Mouse (Mus musculus): ENCODE results near the gene Card9. TPM values are rescaled to one million over a fixed set of nuclear protein-coding genes. Genes with fewer than 3 reads are reported as not detected.

Gene Card9
- polyA plus RNA-seq, 1 experiment = 81.2 TPM

DNA sequence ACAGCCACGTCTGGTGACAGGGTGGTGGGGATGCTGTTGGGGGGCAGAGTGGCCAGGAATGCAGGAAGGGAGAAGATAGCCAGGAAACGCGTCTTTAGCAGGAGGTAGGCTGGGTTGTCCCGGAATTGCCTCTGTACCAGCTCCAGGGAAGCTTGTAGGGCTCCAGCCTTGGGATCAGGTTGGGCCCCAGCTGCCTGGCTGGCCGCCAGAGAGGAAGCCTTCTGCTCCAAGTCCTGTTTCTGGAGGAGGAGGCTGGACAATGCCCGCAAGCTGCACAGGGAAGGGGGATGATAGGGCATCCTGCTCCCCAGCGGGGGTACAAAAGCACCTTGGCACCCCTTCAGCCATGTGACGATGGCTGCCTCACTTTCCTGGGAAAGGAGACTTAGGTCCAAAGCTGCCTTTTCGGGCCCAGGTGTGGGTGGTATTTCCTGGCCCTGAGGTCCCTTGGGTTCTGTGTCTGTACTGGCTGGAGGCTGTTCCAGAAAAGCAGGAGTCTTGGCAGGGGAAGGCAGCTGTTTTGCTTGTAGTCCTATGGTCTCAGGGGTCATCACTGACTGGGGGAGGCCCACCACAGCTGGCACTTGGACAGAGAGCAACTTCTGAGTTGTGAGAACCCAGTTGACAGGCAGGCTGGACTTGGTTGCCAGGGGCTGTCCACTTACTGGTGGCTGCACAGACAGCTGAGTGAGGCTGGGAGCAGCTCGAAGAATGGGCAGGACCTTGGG is 4.2 kb upstream of the Card9 start:
- H3K4me3 ChIP-seq (replicated peaks) = no peak overlapping the region
- H3K9me3 ChIP-seq = no peaks in the 10 kb centered on the region
- no peaks in the 10 kb centered on the region for H3K27me3 ChIP-seq (replicated peaks)
- peaks cover 79% of the 10 kb centered on the region for H3K36me3 ChIP-seq (replicated peaks; ENCODE audit: low read length)
- no peak for TF ChIP-seq GATA1 (IDR thresholded peaks at IDR 0.05; ENCODE audit: borderline replicate concordance, low read length)
- no peak for TF ChIP-seq FLI1 (IDR thresholded peaks at IDR 0.05; ENCODE audit: low read length)
- H3K4me1 ChIP-seq = peaks cover 43% of the 10 kb centered on the region

DNA sequence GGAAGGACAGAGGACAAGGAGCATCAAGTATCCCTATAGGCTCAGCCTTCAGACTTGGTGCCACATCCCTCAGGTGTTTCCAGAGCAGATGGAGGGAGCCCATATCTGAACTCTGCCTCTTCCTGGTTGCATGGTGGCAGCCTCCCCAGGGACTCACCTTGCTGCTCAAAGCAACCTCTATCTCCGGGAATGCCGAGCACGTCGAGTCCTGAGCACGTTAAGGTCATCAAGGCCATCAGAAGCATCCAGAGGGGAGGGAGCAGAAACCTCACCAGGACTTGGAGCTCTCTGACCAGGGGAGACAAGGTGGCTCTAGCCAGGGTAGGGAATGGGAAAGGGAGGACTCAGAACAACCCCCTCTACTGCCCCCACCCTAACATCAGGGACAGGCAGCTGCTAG is 2.8 kb upstream of the Card9 start:
- H3K36me3 ChIP-seq (replicated peaks; ENCODE audit: low read length) = peaks cover 75% of the 10 kb centered on the region
- H3K4me3 ChIP-seq (replicated peaks) = no peak overlapping the region
- TF ChIP-seq FLI1 (IDR thresholded peaks at IDR 0.05; ENCODE audit: low read length) = no peak
- TF ChIP-seq GATA1 (IDR thresholded peaks at IDR 0.05; ENCODE audit: borderline replicate concordance, low read length) = no peak

DNA sequence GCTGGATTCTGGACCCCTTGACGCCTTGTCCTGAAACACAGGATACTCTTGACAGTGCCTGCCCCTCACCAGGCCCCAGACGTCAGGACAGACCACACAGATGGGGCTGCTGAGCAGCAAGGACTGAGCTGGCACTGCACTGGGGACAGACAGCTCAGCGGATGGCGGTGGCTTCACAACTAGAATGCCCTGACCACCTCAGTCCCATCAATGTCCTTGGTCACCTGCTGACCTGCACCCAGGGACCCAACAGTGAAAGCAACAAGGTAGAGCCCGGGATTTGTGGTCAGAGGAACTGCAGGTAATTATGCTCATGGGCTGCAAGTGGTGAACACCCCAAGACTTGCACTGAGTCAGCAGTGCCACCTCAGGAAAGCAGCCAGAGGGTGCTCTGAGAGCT is 2.3 kb upstream of the Card9 start:
- peaks cover 75% of the 10 kb centered on the region for H3K36me3 ChIP-seq (replicated peaks; ENCODE audit: low read length)
- H3K27me3 ChIP-seq (replicated peaks) = peaks cover under 1% of the 10 kb centered on the region
- TF ChIP-seq GATA1 (IDR thresholded peaks at IDR 0.05; ENCODE audit: borderline replicate concordance, low read length) = no peak
- H3K4me1 ChIP-seq = peaks cover 56% of the 10 kb centered on the region
- H3K4me3 ChIP-seq (replicated peaks) = no peak overlapping the region
- H3K9me3 ChIP-seq = no peaks in the 10 kb centered on the region

More for the DNA sequence above, 2.8 kb upstream of the Card9 start:
- Histone ChIP-seq H3K4me1 (peaks cover 56% of the 10 kb centered on the region), H3K9me3 (no peaks in the 10 kb centered on the region), H3K27me3 (replicated peaks) (no peaks in the 10 kb centered on the region)

DNA sequence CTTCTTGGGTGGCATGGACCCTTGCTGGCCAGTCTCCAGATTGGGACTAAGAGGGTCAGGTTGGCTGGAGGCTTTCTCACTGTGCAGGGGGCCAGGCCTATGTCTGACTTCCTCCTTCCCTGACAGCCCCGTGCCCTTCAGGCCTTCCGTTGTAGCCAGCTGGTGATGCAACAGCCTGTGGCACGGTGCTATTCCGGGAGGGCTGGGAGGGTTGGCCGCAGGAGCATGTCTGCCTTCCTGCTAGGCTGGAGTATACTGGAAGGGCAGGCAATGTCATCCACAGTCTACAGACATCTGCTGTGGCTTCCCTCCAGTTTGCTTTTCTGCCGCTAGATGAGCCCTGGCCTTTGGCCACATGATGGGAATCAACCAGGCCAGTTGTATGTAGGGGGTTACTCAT is 735 bp downstream of the Card9 start:
- Histone ChIP-seq H3K4me3 (replicated peaks) (peak overlapping the region; percentile 89), H3K27me3 (replicated peaks) (peaks cover 5% of the 10 kb centered on the region), H3K36me3 (replicated peaks; ENCODE audit: low read length) (peaks cover 71% of the 10 kb centered on the region), H3K4me1 (peaks cover 74% of the 10 kb centered on the region), H3K9me3 (no peaks in the 10 kb centered on the region)
- no peak for TF ChIP-seq FLI1 (IDR thresholded peaks at IDR 0.05; ENCODE audit: low read length)
- no peak for TF ChIP-seq GATA1 (IDR thresholded peaks at IDR 0.05; ENCODE audit: borderline replicate concordance, low read length)

DNA sequence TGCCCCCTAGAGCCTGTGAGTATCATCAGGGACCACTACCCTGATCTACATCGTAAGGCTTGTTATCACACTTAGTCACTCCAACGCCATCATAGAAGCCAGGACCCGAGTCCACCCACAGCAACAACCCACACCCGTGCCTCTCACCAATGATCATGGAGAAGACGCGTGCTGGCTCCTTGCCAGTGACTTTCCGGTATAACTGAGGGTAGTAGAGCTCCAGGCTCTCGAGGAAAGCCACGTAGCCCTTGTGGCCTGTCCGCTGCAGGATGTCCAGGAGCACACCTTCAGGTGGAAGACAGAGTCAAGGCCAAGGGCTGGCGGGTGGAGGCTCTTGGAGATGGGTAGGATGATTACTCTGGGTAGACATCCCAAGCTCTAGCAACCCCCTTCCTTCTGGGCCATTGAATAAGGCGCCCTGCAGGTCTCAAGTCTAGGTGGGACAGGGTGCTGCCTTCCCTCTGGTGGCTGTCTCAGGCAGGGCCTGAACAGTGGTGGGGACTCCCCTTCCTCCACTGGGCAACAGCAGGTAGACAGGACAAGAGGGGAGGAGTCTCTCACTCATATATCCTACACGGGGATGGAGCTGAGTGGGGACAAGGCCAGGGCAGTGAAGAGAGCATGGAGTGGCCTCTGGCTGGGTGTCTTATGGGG is 1.9 kb downstream of the Card9 start:
- Histone ChIP-seq H3K4me1 (peaks cover 71% of the 10 kb centered on the region), H3K36me3 (replicated peaks; ENCODE audit: low read length) (peaks cover 71% of the 10 kb centered on the region), H3K4me3 (replicated peaks) (no peak overlapping the region), H3K9me3 (no peaks in the 10 kb centered on the region), H3K27me3 (replicated peaks) (peaks cover 10% of the 10 kb centered on the region)
- TF ChIP-seq GATA1 (IDR thresholded peaks at IDR 0.05; ENCODE audit: borderline replicate concordance, low read length) (no peak), FLI1 (IDR thresholded peaks at IDR 0.05; ENCODE audit: low read length) (no peak)

- TF ChIP-seq GATA1 (IDR thresholded peaks at IDR 0.05; ENCODE audit: borderline replicate concordance, low read length) (no peak), FLI1 (IDR thresholded peaks at IDR 0.05; ENCODE audit: low read length) (no peak)
- peaks cover 18% of the 10 kb centered on the region for H3K27me3 ChIP-seq (replicated peaks)
These were observed 3.2 kb downstream of the Card9 start for GRCm38 (mm10) chr2:26357484-26357883.

DNA sequence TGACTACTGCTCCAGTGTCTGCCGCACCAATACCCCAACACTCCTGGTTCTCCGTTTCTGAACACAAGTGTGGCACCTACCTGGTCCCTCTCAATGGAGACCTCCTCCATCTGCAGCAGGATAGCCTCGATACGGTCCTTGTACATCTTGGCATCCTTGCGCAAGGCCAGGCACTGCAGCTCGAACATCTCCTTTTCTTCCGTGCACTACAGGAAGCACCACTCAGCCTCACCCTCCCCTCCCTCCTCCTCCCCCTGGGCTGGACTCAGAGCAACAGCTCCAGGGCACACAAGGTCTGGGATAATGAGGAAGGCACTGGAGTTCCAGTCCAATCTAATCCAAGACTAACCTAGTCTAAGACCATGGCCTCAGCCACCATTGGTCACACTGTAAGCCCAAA is 4.0 kb downstream of the Card9 start:
- H3K4me3 ChIP-seq (replicated peaks) = peak overlapping the region; percentile 34
- H3K4me1 ChIP-seq = peaks cover 79% of the 10 kb centered on the region
- TF ChIP-seq GATA1 (IDR thresholded peaks at IDR 0.05; ENCODE audit: borderline replicate concordance, low read length) (no peak), FLI1 (IDR thresholded peaks at IDR 0.05; ENCODE audit: low read length) (no peak)
- H3K27me3 ChIP-seq (replicated peaks) = peaks cover 18% of the 10 kb centered on the region
- peaks cover 58% of the 10 kb centered on the region for H3K36me3 ChIP-seq (replicated peaks; ENCODE audit: low read length)
- H3K9me3 ChIP-seq = no peaks in the 10 kb centered on the region

More at GRCm38 (mm10) chr2:26357484-26357883, 3.2 kb downstream of the Card9 start:
- Histone ChIP-seq H3K4me1 (peaks cover 75% of the 10 kb centered on the region), H3K36me3 (replicated peaks; ENCODE audit: low read length) (peaks cover 63% of the 10 kb centered on the region), H3K9me3 (no peaks in the 10 kb centered on the region), H3K4me3 (replicated peaks) (no peak overlapping the region)

GRCm38 (mm10) chr2:26356231-26356630 is 4.5 kb downstream of the Card9 start:
- peaks cover 18% of the 10 kb centered on the region for H3K27me3 ChIP-seq (replicated peaks)
- H3K4me3 ChIP-seq (replicated peaks) = no peak overlapping the region
- H3K4me1 ChIP-seq = peaks cover 78% of the 10 kb centered on the region
- peaks cover 58% of the 10 kb centered on the region for H3K36me3 ChIP-seq (replicated peaks; ENCODE audit: low read length)
- H3K9me3 ChIP-seq = no peaks in the 10 kb centered on the region
- TF ChIP-seq FLI1 (IDR thresholded peaks at IDR 0.05; ENCODE audit: low read length) = no peak

GRCm38 (mm10) chr2:26354401-26354800 is 6.3 kb downstream of the Card9 start:
- TF ChIP-seq GATA1 (IDR thresholded peaks at IDR 0.05; ENCODE audit: borderline replicate concordance, low read length) (no peak), FLI1 (IDR thresholded peaks at IDR 0.05; ENCODE audit: low read length) (no peak)
- Histone ChIP-seq H3K4me3 (replicated peaks) (no peak overlapping the region), H3K27me3 (replicated peaks) (peaks cover 18% of the 10 kb centered on the region), H3K9me3 (no peaks in the 10 kb centered on the region), H3K4me1 (peaks cover 78% of the 10 kb centered on the region), H3K36me3 (replicated peaks; ENCODE audit: low read length) (peaks cover 70% of the 10 kb centered on the region)
